8 mouse cellular contexts compared by ENCODE assay signal in the genomic region with DNA sequence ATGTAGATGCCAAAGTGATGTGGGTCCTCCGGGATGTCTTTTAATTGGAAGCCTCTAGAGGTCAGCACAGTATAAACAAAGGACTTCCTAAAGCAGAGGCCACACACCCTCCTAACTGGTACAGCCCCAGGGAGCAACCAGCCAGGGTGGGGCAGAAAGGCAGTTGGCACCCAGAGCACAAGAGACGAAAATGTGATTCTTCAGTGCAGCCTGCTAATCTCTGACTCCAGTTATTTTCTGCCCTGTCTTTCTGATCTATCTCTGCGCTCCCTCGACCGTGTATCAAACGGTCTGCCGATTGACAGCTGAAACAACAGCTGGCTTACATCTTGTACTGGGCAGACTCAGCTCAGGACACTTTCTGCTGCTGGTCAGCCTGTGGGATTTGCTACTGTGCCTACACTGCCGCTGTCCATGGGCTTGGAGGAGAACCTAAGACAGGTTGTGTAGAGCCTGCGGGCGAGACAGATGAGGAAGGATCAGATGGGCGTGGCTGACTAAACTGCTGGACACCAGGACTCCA. TPM values are rescaled to one million over a fixed set of nuclear protein-coding genes. Genes with fewer than 3 reads are reported as not detected.
DNase-seq lines count a peak whose midpoint lies in the region; ATAC-seq and TF ChIP-seq lines count a peak whose summit lies in the region.

No protein-coding gene starts in this region.

- peaks cover 6% of the 10 kb centered on the region for H3K4me1 ChIP-seq in heart, embryonic 15.5 days (replicated peaks)
- no peaks in the 10 kb centered on the region; the same call in 1 of the 2 replicates for H3K4me1 ChIP-seq in kidney, postnatal 0 days (replicated peaks; ENCODE audit: insufficient read depth, low read length)
- H3K4me1 ChIP-seq in lung, adult 2 months (ENCODE audit: control insufficient read depth, insufficient read depth, low read length): 0 out of 2 replicates have a peak, but pooled peaks cover 2% of the 10 kb centered on the region
- H3K4me1 ChIP-seq in neural tube, embryonic 13.5 days (replicated peaks): peaks cover 44% of the 10 kb centered on the region

- H3K36me3 ChIP-seq in heart, embryonic 15.5 days: no peaks in the 10 kb centered on the region
- no peaks in the 10 kb centered on the region for H3K36me3 ChIP-seq in kidney, postnatal 0 days (ENCODE audit: insufficient read depth, low read length)
- no peaks in the 10 kb centered on the region for H3K36me3 ChIP-seq in neural tube, embryonic 13.5 days

- H3K9me3 ChIP-seq in heart, embryonic 15.5 days (replicated peaks): no peaks in the 10 kb centered on the region
- no peaks in the 10 kb centered on the region for H3K9me3 ChIP-seq in kidney, postnatal 0 days (replicated peaks; ENCODE audit: low read length)
- H3K9me3 ChIP-seq in neural tube, embryonic 13.5 days: no peaks in the 10 kb centered on the region; the same call in 1 of the 2 replicates

- H3K27me3 ChIP-seq in heart, embryonic 15.5 days: peaks cover 34% of the 10 kb centered on the region
- no peaks in the 10 kb centered on the region for H3K27me3 ChIP-seq in kidney, postnatal 0 days (ENCODE audit: insufficient read depth, low read length)
- H3K27me3 ChIP-seq in neural tube, embryonic 13.5 days: peaks cover 5% of the 10 kb centered on the region; the same call in 1 of the 2 replicates

- no peak overlapping the region for H3K27ac ChIP-seq in heart, embryonic 15.5 days
- H3K27ac ChIP-seq in kidney, postnatal 0 days: no peak overlapping the region
- H3K27ac ChIP-seq in neural tube, embryonic 13.5 days (replicated peaks): no peak overlapping the region

- TF ChIP-seq POLR2A in lung, adult 2 months (IDR thresholded peaks at IDR 0.05; ENCODE audit: borderline replicate concordance, extremely low read depth, low read depth, low read length): no peak

- peak; percentile 67 for TF ChIP-seq CTCF in kidney, postnatal 0 days (IDR thresholded peaks at IDR 0.05; ENCODE audit: low read depth)
- peak; percentile 52 for TF ChIP-seq CTCF in lung, adult 2 months (IDR thresholded peaks at IDR 0.05; ENCODE audit: insufficient read depth, low read length)

- ATAC-seq in heart, embryonic 15.5 days (replicated peaks; ENCODE audit: insufficient number of reproducible peaks, insufficient read depth, low FRiP score, low read depth): peak; percentile 76
- peak; percentile 77 for ATAC-seq in kidney, postnatal 0 days (replicated peaks; ENCODE audit: low FRiP score, low read depth)
- ATAC-seq in neural tube, embryonic 13.5 days (ENCODE audit: low read depth): peak; percentile 74

- no peak overlapping the region for H3K9ac ChIP-seq in heart, embryonic 15.5 days
- no peak overlapping the region for H3K9ac ChIP-seq in kidney, postnatal 0 days (ENCODE audit: low read depth, low read length)
- H3K9ac ChIP-seq in neural tube, embryonic 13.5 days: peak overlapping the region; percentile 47

- peak overlapping the region; percentile 29 for H3K4me3 ChIP-seq in heart, embryonic 15.5 days
- 0 out of 2 replicates have a peak overlapping the region, but pooled peaks have one; percentile 4 for H3K4me3 ChIP-seq in kidney, postnatal 0 days (replicated peaks; ENCODE audit: low read depth, low read length)
- H3K4me3 ChIP-seq in lung, adult 2 months (replicated peaks; ENCODE audit: extremely low read depth, low read depth, low read length): peak overlapping the region; percentile 0
- H3K4me3 ChIP-seq in neural tube, embryonic 13.5 days: no peak overlapping the region

- H3K4me2 ChIP-seq in heart, embryonic 15.5 days: peak overlapping the region; percentile 56
- H3K4me2 ChIP-seq in kidney, postnatal 0 days (ENCODE audit: low read length): peak overlapping the region; percentile 45
- peak overlapping the region; percentile 33 for H3K4me2 ChIP-seq in neural tube, embryonic 13.5 days

- peak; percentile 77 for DNase-seq in CD4-positive, CD25-positive, alpha-beta regulatory T cell, adult 2 months (ENCODE audit: low read depth, low spot score)
- DNase-seq in NIH3T3 (ENCODE audit: low read depth): peak; percentile 58
- peak; percentile 66 for DNase-seq in embryo, embryonic 11 days
- peak; percentile 86 for DNase-seq in kidney, postnatal 0 days (ENCODE audit: low spot score)
- peak; percentile 26 for DNase-seq in lung, adult 2 months
- peak; percentile 45 for DNase-seq in yolk sac, embryonic 10.5 days (ENCODE audit: low spot score)

- WGBS in heart, embryonic 15.5 days: 14% methylated on average over 11 of the region's 11 CpGs
- 11% methylated on average over 11 of the region's 11 CpGs for WGBS in kidney, postnatal 0 days
- WGBS in lung, adult 2 months: 15% methylated on average over 11 of the region's 11 CpGs
- 32% methylated on average over 11 of the region's 11 CpGs for WGBS in neural tube, embryonic 13.5 days

RNA-seq across cellular contexts. Expression of gene Mturn, which starts 24.0 kb away (rescaled TPM):
- 5.8 and 6.6 TPM in 2 replicates for polyA plus RNA-seq in heart, embryonic 15.5 days (2015; fragmentation: Nextera tagmentation; extraction: Ambion mirVana)
- polyA plus RNA-seq in kidney, postnatal 0 days (2015; fragmentation: Nextera tagmentation; extraction: Ambion mirVana): 8.2 and 8.5 TPM in 2 replicates
- 9.3 and 9.5 TPM in 2 replicates for polyA plus RNA-seq in lung, adult 2 months (2012; rRNA removed)
- 60.5 and 63.4 TPM in 2 replicates for polyA plus RNA-seq in neural tube, embryonic 13.5 days (2015; fragmentation: Nextera tagmentation; extraction: Ambion mirVana)

Comparison
In these comparisons a context has a peak if more than half of its experiments do, and no peak if none do; other contexts are left out.
1. DNase-seq: peak in every context shown above with its lines; median percentile 86 in kidney, postnatal 0 days; 77 in CD4-positive, CD25-positive, alpha-beta regulatory T cell, adult 2 months; 66 in embryo, embryonic 11 days; 58 in NIH3T3; 45 in yolk sac, embryonic 10.5 days; 26 in lung, adult 2 months.